Mouse (Mus musculus) c-Kit-positive CD71-negative TER-119-negative erythroid progenitor cells, embryonic 14.5 days (primary cell): Measurements from ENCODE around the gene Taf5.
A peak's percentile ranks its signal among the peaks of the same experiment; 100 is the strongest.

Source experiments
- DNase-seq: peaks from one replicate; pipeline ENCODE4 v3.0.0-alpha.2; 2013; ENCODE audit warnings: low read depth

The Taf5 gene

GRCm38 (mm10) chr19:47067096-47067882, at the start of gene Taf5:
Gene Taf5 (plus strand): TSS chr19:47067746.
- peak; percentile 97 for DNase-seq

GRCm38 (mm10) chr19:47017831-47018230, 49.7 kb upstream of the Taf5 start:
- DNase-seq: no peak

DNA sequence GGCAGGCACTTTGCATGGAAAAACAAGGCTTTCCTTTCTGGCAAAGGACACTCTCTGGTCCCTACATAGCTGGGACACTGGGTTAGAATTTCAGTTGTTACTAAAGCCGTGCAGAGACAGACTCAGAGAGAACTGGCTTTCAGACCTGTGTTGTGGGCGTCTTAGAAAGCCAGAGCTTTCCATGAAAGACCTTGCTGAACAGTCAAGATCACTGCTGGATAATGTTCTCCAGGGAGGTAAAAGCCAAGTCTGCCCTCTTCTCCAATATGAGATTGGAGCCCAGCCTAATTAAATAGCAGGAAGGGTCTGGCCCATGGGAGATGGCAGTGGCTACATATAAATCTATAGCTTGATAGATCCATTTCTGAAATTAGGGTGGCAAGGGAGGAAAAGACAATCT, 49.2 kb upstream of the Taf5 start:
- no peak for DNase-seq

- DNase-seq: no peak
Measured at GRCm38 (mm10) chr19:47019326-47019725, 48.2 kb upstream of the Taf5 start.

DNA sequence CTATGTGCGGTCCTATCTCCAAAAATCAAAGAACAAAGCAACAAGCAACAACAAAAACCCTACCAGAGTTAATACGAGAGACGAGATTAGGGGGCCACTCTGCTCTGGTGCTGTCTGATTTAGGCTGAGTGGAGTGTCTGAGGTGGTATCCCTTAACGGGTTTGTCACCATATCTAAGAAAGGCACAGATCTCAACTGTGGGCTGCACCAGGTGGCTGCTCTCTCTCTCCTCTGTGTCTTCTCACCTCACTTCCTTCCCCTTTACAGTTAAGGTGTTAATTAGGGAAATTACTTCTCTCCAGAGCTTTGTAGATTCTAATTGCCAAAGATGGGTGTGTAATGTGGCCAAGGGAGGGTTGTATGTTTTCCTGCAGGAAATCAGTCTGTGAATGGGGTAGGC, 44.8 kb upstream of the Taf5 start:
- DNase-seq: no peak

DNA sequence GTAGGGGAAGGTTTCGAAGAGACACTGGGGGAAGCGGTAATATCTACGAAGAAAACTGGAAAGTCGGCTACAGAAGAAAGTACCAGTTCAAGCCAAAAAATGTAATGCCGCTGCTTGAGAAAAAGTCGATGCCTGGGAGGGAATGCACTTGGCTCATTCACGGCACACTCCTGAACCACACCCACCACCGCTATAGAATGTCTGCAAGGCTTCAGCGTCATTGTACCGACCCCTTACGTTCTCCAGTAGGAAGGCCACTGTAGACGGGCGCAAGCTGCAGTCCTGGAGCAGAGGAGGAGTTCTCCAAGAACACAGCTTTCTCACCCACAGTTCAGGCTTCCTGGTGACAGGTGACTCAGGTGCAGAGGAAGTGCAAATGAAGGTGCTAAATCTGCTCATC, 44.0 kb upstream of the Taf5 start:
- no peak for DNase-seq

- no peak for DNase-seq
Measured at GRCm38 (mm10) chr19:47024954-47025353, 42.6 kb upstream of the Taf5 start.

GRCm38 (mm10) chr19:47026513-47026912, 41.0 kb upstream of the Taf5 start:
- no peak for DNase-seq

GRCm38 (mm10) chr19:47029796-47030195, 37.8 kb upstream of the Taf5 start:
- no peak for DNase-seq

DNA sequence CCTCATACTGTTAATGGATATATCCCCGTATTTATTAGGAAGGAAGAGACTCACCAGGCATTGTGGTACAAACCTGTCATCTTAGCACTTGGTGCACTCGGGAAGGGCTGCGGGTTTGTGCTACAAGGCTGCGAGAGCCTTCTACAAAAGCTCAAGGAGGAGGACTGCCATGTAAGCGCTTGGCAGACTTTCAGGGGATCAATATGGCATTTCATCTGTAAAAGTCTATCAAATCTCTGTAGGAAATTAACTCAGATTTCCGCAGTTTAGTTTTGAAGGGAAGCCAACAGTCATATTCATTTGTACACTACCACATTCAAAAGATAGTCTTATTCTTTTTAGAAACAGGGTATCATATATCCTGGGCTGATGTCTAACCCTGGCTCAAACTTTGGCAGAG, 35.8 kb upstream of the Taf5 start:
- DNase-seq: no peak

DNA sequence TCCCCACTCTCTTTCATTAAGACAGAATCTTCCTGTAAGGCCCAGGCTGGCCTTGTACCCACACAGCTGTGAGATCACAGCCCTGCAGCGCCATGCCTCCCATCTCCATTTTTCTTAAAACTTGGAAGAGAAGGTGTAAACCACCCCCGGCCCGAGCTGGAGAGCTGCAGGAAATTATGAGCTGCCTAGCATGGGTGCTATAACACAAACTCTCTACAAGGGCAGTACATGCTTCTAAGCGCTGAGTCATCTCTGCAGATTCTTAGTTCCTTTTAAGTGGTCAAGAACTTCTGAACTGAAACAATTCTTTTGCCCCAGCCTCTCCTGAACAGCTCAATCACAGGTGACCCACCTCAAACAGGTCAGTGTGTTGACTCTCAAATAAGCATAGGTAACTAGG, 32.6 kb upstream of the Taf5 start:
- no peak for DNase-seq

GRCm38 (mm10) chr19:47036596-47036995, 30.9 kb upstream of the Taf5 start:
- no peak for DNase-seq

DNA sequence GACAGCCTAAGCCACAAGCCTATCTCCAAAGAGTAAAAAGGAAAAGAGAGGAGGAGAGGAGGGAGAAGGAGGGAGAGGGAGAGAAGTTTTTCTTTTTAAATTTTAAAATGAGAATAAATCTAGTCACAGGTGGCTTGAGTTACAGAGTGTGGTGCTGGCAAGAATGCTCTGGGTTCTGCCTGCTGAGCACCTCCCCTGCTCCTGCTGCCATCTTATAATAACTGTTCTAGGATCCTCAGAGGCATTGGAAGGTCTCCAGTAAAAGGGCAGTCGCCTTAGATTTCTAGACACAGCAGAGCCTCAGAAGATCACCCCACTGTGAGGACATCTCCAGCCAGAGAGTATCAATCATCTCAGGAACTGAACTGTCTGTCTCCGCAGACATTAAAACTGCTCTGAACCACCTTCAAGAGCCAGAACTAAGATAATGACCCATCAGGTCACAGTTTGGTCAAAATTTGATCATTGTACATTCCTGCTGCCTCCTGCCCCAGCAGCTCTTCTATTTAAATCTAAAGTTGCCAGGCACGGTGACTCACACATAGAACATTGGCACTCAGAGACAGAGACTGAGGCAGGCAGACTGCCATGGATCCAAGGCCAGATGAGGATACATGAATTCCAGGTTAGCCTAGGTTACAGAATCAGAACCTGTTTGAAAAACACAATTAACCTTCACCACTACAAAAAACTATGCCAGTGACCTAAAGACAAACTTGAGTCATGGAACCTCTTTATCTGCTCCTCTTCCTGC, 26.6 kb upstream of the Taf5 start:
- no peak for DNase-seq

DNA sequence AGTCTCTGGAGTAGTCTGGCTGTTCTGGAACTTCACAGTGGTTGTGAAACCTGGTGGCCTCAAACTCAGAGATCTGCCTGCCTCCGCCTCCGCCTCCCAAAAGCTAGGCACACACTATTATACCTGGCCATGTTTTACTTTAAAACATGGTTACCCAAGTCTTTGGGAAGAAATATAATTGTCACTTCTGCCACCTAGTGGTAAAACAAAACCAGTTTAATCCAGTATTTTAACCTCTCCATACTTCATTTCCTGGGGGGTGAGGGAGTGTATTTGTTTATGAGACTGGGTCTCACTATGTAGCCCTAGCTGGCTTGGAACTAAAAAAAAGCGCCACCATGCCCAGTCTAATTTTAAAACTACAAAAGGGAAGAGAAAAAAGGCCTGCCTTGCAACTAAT, 23.9 kb upstream of the Taf5 start:
- DNase-seq: no peak

DNA sequence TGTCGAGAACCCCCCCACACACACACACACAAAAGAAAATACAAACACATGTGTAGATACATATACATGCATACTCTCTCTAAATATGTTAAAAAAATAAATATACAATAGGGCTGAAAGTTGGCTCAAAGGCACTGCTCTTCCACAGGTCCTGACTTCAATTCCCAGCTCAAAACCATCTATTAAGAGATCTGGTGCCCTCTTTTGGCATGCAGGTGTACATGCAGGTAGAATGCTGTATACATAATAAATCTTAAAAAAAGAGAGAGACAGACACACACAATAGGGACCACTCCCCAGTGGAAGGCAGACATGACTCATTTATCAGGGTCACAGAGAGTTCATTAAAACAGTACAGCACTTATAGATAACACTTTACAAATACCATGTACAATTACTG, 21.2 kb upstream of the Taf5 start:
- no peak for DNase-seq

DNA sequence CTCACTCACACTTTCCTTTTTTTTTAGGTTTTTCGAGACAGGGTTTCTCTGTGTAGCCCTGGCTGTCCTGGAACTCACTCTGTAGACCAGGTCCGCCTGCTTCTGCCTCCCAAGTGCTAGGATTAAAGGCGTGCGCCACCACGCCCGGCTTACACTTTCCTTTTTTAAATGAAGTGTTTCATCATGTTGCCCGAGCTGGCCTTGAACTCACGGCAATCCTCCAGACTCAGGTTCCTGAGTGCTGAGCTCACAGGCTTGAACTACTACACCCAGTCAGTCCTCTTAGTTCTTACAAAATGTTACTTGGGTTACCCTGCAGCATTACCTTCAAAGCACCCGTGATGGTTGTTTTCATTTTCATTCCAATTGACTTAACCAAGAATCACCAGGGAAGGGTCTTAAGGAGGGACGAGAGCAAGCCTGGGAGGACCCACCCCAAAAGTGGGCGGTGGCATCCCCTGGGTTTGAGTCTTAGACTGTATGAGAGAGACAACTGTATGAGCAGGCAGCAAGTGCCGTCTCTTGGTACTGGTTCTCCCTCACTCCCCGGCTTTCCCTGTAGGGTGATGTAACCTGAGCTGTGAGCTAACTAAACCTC, 20.2 kb upstream of the Taf5 start:
- DNase-seq: no peak

- DNase-seq: no peak
Measured at GRCm38 (mm10) chr19:47049061-47049460, 18.5 kb upstream of the Taf5 start.

DNA sequence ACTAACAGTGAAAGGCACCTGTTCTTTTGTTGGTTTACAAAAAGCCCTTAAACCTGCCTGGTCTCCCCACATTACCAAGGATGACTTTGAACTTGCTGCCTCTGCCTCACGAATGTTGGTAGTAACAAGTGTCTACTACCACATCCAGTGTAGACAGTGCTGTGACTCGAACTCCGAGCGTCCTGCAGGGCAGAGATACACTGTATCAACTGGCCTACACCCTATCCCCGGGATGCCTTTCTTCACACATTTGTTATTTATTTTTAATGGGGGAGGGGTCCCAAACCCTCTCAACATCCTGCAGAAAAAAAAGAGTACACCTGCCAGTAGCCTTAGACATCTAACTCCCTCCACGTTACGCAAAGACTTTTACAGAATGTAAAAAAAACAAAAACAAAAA, 17.7 kb upstream of the Taf5 start:
- DNase-seq: no peak

- DNase-seq: peak; percentile 58
Measured at GRCm38 (mm10) chr19:47050271-47051032, 17.1 kb upstream of the Taf5 start, which contains the start of gene Pcgf6. Gene Pcgf6 (minus strand): TSS chr19:47050906.

- DNase-seq: no peak
Measured at GRCm38 (mm10) chr19:47052927-47053326, 14.6 kb upstream of the Taf5 start.

- no peak for DNase-seq
Measured at GRCm38 (mm10) chr19:47053471-47053870, 14.1 kb upstream of the Taf5 start.

GRCm38 (mm10) chr19:47057684-47058083, 9.9 kb upstream of the Taf5 start:
- no peak for DNase-seq
